20 mouse cellular contexts compared by ENCODE assay signal in genomic region chr5:21914776-21915175, GRCm38 (mm10). TPM values are rescaled to one million over a fixed set of nuclear protein-coding genes. Genes with fewer than 3 reads are reported as not detected.
"Had no signal": no experiment of that assay in that cellular context is flagged by ENCODE, and none has a peak within 500 bp of the region (broad histone marks: within the 10 kb centered on the region; RNA-seq: fewer than 3 reads in every experiment).

No protein-coding gene starts in this region.

- H3K9ac ChIP-seq: liver, embryonic 15.5 days; lung, embryonic 14.5 days; neural tube, embryonic 15.5 days had no signal

- H3K27ac ChIP-seq: kidney, postnatal 0 days; layer of hippocampus, adult 2 months; liver, embryonic 15.5 days; midbrain, embryonic 10.5 days; neural tube, embryonic 15.5 days had no signal

- DNase-seq: kidney, adult 8-10 months; kidney, postnatal 4 days; lung, embryonic 14.5 days; lung, postnatal 10 days; lung, postnatal 4 days; midbrain, embryonic 14.5 days; right cerebral cortex, adult 18-20 months; right cerebral cortex, postnatal 25 days; thymus, postnatal 36 days had no signal

- H3K4me1 ChIP-seq: liver, embryonic 15.5 days; midbrain, embryonic 10.5 days; neural tube, embryonic 15.5 days had no signal

- H3K27me3 ChIP-seq: liver, embryonic 15.5 days; neural tube, embryonic 15.5 days had no signal

- H3K4me3 ChIP-seq: layer of hippocampus, adult 2 months; liver, embryonic 15.5 days; midbrain, embryonic 10.5 days; myocyte; neural tube, embryonic 15.5 days had no signal

- H3K36me3 ChIP-seq: midbrain, embryonic 10.5 days had no signal

- H3K9me3 ChIP-seq: liver, embryonic 15.5 days; midbrain, embryonic 10.5 days; neural tube, embryonic 15.5 days had no signal

- H3K4me2 ChIP-seq: liver, embryonic 11.5 days; liver, embryonic 15.5 days; lung, embryonic 14.5 days; neural tube, embryonic 15.5 days had no signal

RNA-seq across cellular contexts. Expression of gene Slc26a5, which starts 49.4 kb away (rescaled TPM):
- total RNA-seq: layer of hippocampus, adult 2 months; megakaryocyte, adult 5-6 weeks had no signal
- polyA plus RNA-seq: kidney, postnatal 0 days; liver, embryonic 11.5 days; liver, embryonic 15.5 days; myocyte; neural tube, embryonic 11.5 days; small intestine, adult 2 months; stomach, embryonic 16.5 days had no signal
